Mouse (Mus musculus): ENCODE results near the gene Itln1. TPM values are rescaled to one million over a fixed set of nuclear protein-coding genes. Genes with fewer than 3 reads are reported as not detected.

Itln1 gene
- polyA plus RNA-seq, 1 experiment from 2014 or later = not detected

DNA sequence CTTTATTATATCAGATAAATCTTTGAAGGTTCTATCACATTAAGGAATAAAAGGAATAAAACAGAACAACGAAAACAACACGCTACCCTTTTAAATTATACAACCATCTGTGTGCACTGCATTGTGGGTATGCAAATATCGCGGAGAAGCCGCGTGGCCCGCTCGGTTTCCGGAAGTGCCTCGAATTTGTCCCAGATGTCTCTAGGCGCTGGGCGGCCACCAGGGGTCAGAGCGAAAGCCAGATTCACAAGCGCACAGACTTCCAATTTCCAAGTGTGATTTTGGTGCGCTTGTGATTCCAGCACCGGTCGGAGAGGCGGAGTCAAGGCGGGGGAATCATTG, 31.9 kb downstream of the Itln1 start, which contains the start of gene Alyref2:
Gene Alyref2 (plus strand): TSS at position 229 of the 342 bp plus-strand sequence.
- Histone ChIP-seq H3K9me3 (ENCODE audit: control insufficient read depth, low read length) (no peaks in the 10 kb centered on the region), H3K36me3 (ENCODE audit: control insufficient read depth, insufficient read depth, low read length) (no peaks in the 10 kb centered on the region), H3K9ac (ENCODE audit: low read depth, low read length) (peak within 1 kb of the TSS; percentile 75), H3K4me2 (replicated peaks; ENCODE audit: low read depth, low read length) (peak within 1 kb of the TSS; percentile 70), H3K27ac (ENCODE audit: low read depth, low read length) (peak within 1 kb of the TSS; percentile 96), H3K27me3 (ENCODE audit: control insufficient read depth, insufficient read depth, low read length) (no peaks in the 10 kb centered on the region), H3K4me1 (ENCODE audit: control insufficient read depth, insufficient read depth, low read length) (0 out of 2 replicates have a peak, but pooled peaks cover 8% of the 10 kb centered on the region), H3K4me3 (ENCODE audit: low read length) (peak within 1 kb of the TSS; percentile 63)
- ATAC-seq (ENCODE audit: low FRiP score, low TSS enrichment) = peak; percentile 90
- WGBS = under 1% methylated on average over 19 of the region's 19 CpGs

DNA sequence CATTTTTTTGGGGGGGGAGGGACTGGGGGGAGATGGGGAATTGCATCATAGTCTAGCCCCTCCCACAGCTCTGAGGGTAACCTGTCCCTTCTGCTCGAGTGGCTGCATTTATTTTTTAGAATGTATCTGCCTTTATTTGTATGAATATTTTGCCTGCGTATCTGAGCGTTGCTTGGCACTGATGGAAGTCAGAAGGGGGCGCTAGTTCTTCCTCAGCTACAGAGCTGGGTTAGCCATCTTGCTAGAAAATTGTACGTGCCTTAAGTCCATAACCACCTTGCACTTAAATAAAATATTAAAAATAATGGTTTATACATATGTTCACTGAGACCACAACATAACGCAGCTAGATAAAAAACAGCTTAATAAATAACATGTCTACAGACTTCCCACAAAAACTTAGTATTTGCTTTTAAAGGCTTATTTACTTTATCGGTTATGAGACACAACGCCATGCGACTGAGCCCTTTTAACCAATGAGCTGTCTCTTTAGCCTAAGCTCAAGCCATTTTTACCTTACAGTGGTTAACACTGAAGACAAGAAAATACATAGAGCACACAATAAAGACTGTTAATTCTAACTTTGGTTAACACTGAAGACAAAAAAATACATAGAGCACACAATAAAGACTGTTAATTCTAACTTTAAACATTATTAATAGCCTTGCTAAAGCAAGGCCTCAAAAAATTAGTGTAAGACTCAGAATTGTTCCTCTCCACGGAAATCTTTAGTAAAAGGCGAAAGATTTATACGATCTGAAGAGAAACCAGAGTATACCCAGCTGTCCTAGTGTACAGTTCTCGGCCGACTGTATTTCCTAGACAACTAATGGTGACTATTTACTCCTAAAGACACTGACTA, 32.5 kb downstream of the Itln1 start:
- H3K9me3 ChIP-seq (ENCODE audit: control insufficient read depth, low read length) = no peaks in the 10 kb centered on the region
- H3K27me3 ChIP-seq (ENCODE audit: control insufficient read depth, insufficient read depth, low read length) = no peaks in the 10 kb centered on the region
- 0 out of 2 replicates have a peak, but pooled peaks cover 8% of the 10 kb centered on the region for H3K4me1 ChIP-seq (ENCODE audit: control insufficient read depth, insufficient read depth, low read length)
- peak overlapping the region; percentile 70 for H3K4me2 ChIP-seq (replicated peaks; ENCODE audit: low read depth, low read length)
- H3K36me3 ChIP-seq (ENCODE audit: control insufficient read depth, insufficient read depth, low read length) = no peaks in the 10 kb centered on the region
- 1% methylated on average over 14 of the region's 14 CpGs for WGBS
- H3K9ac ChIP-seq (ENCODE audit: low read depth, low read length) = 0 out of 2 replicates have a peak overlapping the region, but pooled peaks have one; percentile 75
- peak overlapping the region; percentile 96; the same call in 1 of the 2 replicates for H3K27ac ChIP-seq (ENCODE audit: low read depth, low read length)
- peak; percentile 88 for ATAC-seq (ENCODE audit: low FRiP score, low TSS enrichment)
- H3K4me3 ChIP-seq (ENCODE audit: low read length) = no peak overlapping the region

DNA sequence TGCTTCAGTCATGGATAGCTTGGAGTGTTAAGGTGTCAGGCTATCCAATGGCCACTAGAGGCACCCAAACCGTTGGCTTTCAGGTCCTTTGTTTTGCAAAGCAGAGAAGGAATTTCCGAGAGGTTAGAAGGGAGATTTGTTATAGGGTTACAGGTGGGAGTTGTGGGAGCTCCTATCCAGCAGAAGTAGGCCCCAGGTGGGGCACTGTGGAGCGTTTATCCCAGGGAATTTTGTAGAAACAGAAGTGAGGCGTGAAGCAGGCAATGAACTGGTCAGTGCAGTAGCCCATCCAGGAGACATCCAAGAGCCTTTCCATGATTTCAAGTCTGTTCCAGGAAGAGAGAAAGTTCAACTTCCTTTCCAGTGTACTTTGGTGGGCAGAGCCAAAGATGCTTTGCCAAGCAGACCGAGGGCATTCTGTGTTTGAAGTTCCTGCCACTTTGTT, 33.4 kb downstream of the Itln1 start:
- WGBS = 4% methylated on average over 5 of the region's 5 CpGs
- Histone ChIP-seq H3K9me3 (ENCODE audit: control insufficient read depth, low read length) (no peaks in the 10 kb centered on the region), H3K4me3 (ENCODE audit: low read length) (peak overlapping the region; percentile 13; the same call in 1 of the 2 replicates), H3K4me2 (replicated peaks; ENCODE audit: low read depth, low read length) (peak overlapping the region; percentile 36), H3K9ac (ENCODE audit: low read depth, low read length) (peak overlapping the region; percentile 40; the same call in 1 of the 2 replicates), H3K36me3 (ENCODE audit: control insufficient read depth, insufficient read depth, low read length) (no peaks in the 10 kb centered on the region), H3K27me3 (ENCODE audit: control insufficient read depth, insufficient read depth, low read length) (no peaks in the 10 kb centered on the region), H3K4me1 (ENCODE audit: control insufficient read depth, insufficient read depth, low read length) (0 out of 2 replicates have a peak, but pooled peaks cover 8% of the 10 kb centered on the region), H3K27ac (ENCODE audit: low read depth, low read length) (peak overlapping the region; percentile 81; the same call in 1 of the 2 replicates)
- ATAC-seq (ENCODE audit: low FRiP score, low TSS enrichment) = no peak

DNA sequence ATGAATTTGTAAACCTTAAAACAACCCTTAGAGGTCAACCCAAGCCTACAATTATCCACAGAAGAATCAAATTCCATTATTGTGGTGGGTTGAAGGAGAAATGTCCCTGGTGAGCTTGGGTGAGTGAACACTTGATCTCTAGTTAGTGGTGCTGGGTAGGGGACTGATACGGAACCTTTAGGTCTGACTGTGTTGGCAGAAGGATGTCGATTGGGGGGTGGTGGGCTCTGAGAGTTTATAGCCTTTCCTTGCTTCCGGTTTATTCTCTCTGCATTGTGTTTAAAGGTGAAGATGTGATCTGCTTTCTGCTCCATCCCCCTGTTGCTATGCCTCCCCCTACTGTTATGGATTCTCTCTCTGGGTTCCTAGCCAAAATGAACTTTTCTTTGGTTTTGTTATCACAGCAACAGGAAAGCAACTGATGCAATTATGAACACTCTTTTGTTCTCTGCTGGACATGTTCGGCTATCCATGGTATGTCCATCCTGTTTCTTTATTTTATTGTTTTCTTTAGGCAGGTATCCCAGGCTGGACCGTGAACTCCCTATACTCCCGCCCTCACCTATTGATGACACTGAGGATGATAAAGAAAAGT, 34.0 kb downstream of the Itln1 start:
- no peak for ATAC-seq (ENCODE audit: low FRiP score, low TSS enrichment)
- no peaks in the 10 kb centered on the region for H3K27me3 ChIP-seq (ENCODE audit: control insufficient read depth, insufficient read depth, low read length)
- H3K4me1 ChIP-seq (ENCODE audit: control insufficient read depth, insufficient read depth, low read length) = 0 out of 2 replicates have a peak, but pooled peaks cover 8% of the 10 kb centered on the region
- H3K9ac ChIP-seq (ENCODE audit: low read depth, low read length) = no peak overlapping the region
- H3K4me3 ChIP-seq (ENCODE audit: low read length) = no peak overlapping the region
- 56% methylated on average over 6 of the region's 6 CpGs for WGBS
- peak overlapping the region; percentile 36; the same call in 1 of the 2 replicates for H3K4me2 ChIP-seq (replicated peaks; ENCODE audit: low read depth, low read length)
- H3K36me3 ChIP-seq (ENCODE audit: control insufficient read depth, insufficient read depth, low read length) = no peaks in the 10 kb centered on the region
- H3K27ac ChIP-seq (ENCODE audit: low read depth, low read length) = no peak overlapping the region
- H3K9me3 ChIP-seq (ENCODE audit: control insufficient read depth, low read length) = no peaks in the 10 kb centered on the region

DNA sequence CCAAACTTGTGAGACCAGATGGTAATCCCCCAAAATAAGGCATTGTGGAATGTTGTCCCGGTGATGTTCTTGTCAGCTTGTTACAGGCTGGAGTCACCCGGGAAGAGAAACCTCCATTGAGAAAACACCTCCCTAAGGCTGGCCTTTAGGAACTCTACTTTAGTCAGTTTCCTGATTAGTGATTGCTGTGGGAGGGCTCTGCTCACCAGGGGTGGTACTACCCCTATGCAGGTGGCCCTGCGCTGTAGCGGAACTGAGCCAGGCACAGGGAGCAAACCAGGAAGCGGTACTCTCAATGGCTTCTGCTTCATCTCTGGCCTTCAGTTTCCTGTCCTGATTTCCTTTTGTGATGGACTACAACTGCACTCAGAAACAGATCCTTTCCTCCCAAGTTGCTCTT, 35.2 kb downstream of the Itln1 start:
- Histone ChIP-seq H3K9me3 (ENCODE audit: control insufficient read depth, low read length) (no peaks in the 10 kb centered on the region), H3K27ac (ENCODE audit: low read depth, low read length) (no peak overlapping the region), H3K36me3 (ENCODE audit: control insufficient read depth, insufficient read depth, low read length) (no peaks in the 10 kb centered on the region), H3K27me3 (ENCODE audit: control insufficient read depth, insufficient read depth, low read length) (no peaks in the 10 kb centered on the region), H3K4me2 (replicated peaks; ENCODE audit: low read depth, low read length) (no peak overlapping the region), H3K4me1 (ENCODE audit: control insufficient read depth, insufficient read depth, low read length) (0 out of 2 replicates have a peak, but pooled peaks cover 8% of the 10 kb centered on the region), H3K4me3 (ENCODE audit: low read length) (no peak overlapping the region), H3K9ac (ENCODE audit: low read depth, low read length) (no peak overlapping the region)
- WGBS = 85% methylated on average over 5 of the region's 5 CpGs
- ATAC-seq (ENCODE audit: low FRiP score, low TSS enrichment) = no peak

DNA sequence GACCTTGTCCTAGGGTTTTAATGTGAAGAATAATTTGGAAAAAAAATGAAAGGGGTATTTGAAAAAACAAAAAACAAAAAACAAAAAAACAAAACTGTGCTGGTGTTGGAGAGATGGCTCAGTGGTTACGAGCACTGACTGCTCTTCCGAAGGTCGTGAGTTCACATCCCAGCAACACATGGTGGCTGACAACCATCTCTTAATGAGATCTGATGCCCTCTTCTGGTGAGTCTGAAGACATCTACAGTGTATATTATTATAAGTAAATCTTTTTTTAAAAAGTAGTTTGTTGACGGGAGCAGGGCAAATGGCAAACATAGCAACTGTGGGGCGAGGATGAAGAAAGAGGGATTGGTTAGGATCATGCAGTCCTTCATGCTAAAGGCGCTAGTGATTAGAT, 39.7 kb downstream of the Itln1 start:
- H3K4me3 ChIP-seq (ENCODE audit: low read length) = no peak overlapping the region
- no peaks in the 10 kb centered on the region for H3K4me1 ChIP-seq (ENCODE audit: control insufficient read depth, insufficient read depth, low read length)
- no peak overlapping the region for H3K27ac ChIP-seq (ENCODE audit: low read depth, low read length)
- H3K9me3 ChIP-seq (ENCODE audit: control insufficient read depth, low read length) = peaks cover 12% of the 10 kb centered on the region
- no peak overlapping the region for H3K9ac ChIP-seq (ENCODE audit: low read depth, low read length)
- H3K36me3 ChIP-seq (ENCODE audit: control insufficient read depth, insufficient read depth, low read length) = no peaks in the 10 kb centered on the region
- WGBS = 92% methylated on average over 6 of the region's 6 CpGs
- no peak overlapping the region for H3K4me2 ChIP-seq (replicated peaks; ENCODE audit: low read depth, low read length)
- no peak for ATAC-seq (ENCODE audit: low FRiP score, low TSS enrichment)
- H3K27me3 ChIP-seq (ENCODE audit: control insufficient read depth, insufficient read depth, low read length) = no peaks in the 10 kb centered on the region

DNA sequence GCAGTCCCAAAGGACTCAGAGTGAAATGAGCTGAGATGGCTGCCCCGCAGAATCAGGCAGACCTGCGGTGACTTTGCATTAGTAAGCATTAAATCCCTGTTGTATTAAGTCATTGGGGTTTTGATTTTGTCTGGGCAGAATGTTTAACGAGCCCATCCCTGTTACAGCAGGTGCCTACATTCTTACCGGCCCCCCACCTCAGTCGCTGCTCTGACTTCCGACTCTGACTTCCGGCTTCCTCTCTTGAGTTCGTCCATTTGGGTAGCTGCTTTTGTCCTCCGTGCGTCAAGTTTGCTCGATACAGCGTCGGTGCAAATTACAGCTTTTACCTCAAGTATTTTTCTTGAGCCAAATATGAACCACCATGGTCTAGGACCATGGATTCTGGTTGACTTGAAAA, 40.9 kb downstream of the Itln1 start:
- Histone ChIP-seq H3K36me3 (ENCODE audit: control insufficient read depth, insufficient read depth, low read length) (no peaks in the 10 kb centered on the region), H3K9ac (ENCODE audit: low read depth, low read length) (no peak overlapping the region), H3K9me3 (ENCODE audit: control insufficient read depth, low read length) (peaks cover 17% of the 10 kb centered on the region), H3K27me3 (ENCODE audit: control insufficient read depth, insufficient read depth, low read length) (no peaks in the 10 kb centered on the region), H3K27ac (ENCODE audit: low read depth, low read length) (no peak overlapping the region), H3K4me3 (ENCODE audit: low read length) (no peak overlapping the region), H3K4me1 (ENCODE audit: control insufficient read depth, insufficient read depth, low read length) (no peaks in the 10 kb centered on the region), H3K4me2 (replicated peaks; ENCODE audit: low read depth, low read length) (no peak overlapping the region)
- ATAC-seq (ENCODE audit: low FRiP score, low TSS enrichment) = no peak
- WGBS = 93% methylated on average over 13 of the region's 13 CpGs

DNA sequence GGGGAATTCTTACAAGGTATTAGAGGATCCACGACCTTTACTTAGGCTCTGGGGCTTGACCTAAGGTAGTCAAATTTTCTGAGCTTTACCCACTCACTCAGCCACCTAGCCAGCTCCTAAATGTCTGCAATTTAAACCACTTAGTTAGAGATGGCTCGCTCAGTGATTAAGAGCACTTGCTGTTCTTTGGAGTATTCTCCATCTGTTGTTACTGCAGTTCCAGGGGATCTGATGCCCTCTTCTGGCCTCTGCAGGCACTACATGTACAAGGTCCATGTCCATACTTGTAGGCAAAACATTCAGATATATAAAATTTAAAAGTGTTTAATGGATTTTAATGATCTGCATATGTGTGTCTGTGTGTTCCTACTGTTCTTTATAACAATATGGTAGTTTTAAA, 56.1 kb downstream of the Itln1 start:
- H3K4me3 ChIP-seq (ENCODE audit: low read length) = no peak overlapping the region
- no peak overlapping the region for H3K27ac ChIP-seq (ENCODE audit: low read depth, low read length)
- no peaks in the 10 kb centered on the region for H3K4me1 ChIP-seq (ENCODE audit: control insufficient read depth, insufficient read depth, low read length)
- peaks cover 8% of the 10 kb centered on the region for H3K9me3 ChIP-seq (ENCODE audit: control insufficient read depth, low read length)
- no peaks in the 10 kb centered on the region for H3K27me3 ChIP-seq (ENCODE audit: control insufficient read depth, insufficient read depth, low read length)
- peak; percentile 60 for ATAC-seq (ENCODE audit: low FRiP score, low TSS enrichment)
- no peak overlapping the region for H3K9ac ChIP-seq (ENCODE audit: low read depth, low read length)
- WGBS = 39% methylated on average over 2 of the region's 2 CpGs
- no peaks in the 10 kb centered on the region for H3K36me3 ChIP-seq (ENCODE audit: control insufficient read depth, insufficient read depth, low read length)
- H3K4me2 ChIP-seq (replicated peaks; ENCODE audit: low read depth, low read length) = no peak overlapping the region

All from kidney, embryonic 14.5 days (tissue).